Mouse (Mus musculus) cortical plate, adult 2 months (tissue): ENCODE results near the gene Zc3h18.

Experiments used
- CTCF ChIP-seq: fragments of 200-500 bp; IDR thresholded peaks from 2 replicates; pipeline ENCODE4 v1.5.1; 2011; ENCODE audit warnings: mild to moderate bottlenecking, control low read depth, low read length; ENCODE audit not compliant: insufficient read depth; ENCODE audit errors: extremely low read depth
- POLR2A ChIP-seq: fragments of 200-500 bp; IDR thresholded peaks from 2 replicates; pipeline ENCODE4 v1.6.1; 2011; ENCODE audit warnings: mild to moderate bottlenecking, low read length, control low read depth; ENCODE audit not compliant: insufficient read depth; ENCODE audit errors: extremely low read depth

GRCm38 (mm10) chr8:122436146-122436545 lies 59.7 kb downstream of the Zc3h18 start:
- no peak for TF ChIP-seq POLR2A
- no peak for TF ChIP-seq CTCF
